Mouse (Mus musculus): ENCODE measurements around the gene Rpl15.
"Not testable (repeated sequence)": the region's sequence is repeated elsewhere in the genome, so short reads cannot be mapped to it uniquely, and the experiment has no call there.

The Rpl15 gene

GRCm38 (mm10) chr14:18241786-18242185 lies 29.4 kb downstream of the Rpl15 start:
- no peak for DNase-seq (ENCODE audit: low spot score)

GRCm38 (mm10) chr14:18240132-18240531 lies 31.1 kb downstream of the Rpl15 start:
- no peak for DNase-seq (ENCODE audit: low spot score)

- DNase-seq (ENCODE audit: low spot score), result peak; percentile 97
Measured at GRCm38 (mm10) chr14:18238750-18239731, 32.1 kb downstream of the Rpl15 start, which contains the start of gene Nr1d2. Gene Nr1d2, minus strand, starts transcription at chr14:18239127.

DNA sequence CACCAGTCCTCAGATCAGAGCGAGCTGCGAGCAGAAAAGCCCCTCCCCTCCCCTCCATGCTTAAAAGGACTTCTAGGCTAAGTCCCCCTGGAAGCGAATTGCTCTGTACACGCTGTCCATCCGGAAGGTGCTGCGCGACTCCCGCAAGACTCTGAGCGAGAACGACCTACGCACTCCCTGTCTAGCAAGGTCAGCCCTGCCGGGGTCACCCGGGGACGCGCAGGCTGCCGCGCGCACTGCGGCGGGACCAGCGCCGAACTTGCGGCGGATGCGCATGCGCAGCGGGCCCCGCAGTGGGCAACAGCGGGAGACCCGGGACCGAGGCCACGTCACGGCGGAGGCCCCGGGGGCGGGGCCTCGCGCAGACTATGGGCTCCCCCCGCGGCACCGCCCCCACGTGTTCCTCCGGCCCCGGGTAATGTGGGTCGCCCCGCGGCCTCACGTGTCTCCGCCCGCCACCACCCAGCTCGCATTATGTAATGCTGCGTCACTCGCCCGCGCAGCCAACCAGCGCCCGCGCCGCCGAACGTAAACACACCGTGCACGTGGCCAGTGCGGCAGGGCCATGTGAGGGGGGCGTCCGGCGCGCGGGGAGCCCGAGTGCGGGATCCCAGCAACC lies 33.0 kb downstream of the Rpl15 start:
- peak; percentile 95 for DNase-seq (ENCODE audit: low spot score)

DNA sequence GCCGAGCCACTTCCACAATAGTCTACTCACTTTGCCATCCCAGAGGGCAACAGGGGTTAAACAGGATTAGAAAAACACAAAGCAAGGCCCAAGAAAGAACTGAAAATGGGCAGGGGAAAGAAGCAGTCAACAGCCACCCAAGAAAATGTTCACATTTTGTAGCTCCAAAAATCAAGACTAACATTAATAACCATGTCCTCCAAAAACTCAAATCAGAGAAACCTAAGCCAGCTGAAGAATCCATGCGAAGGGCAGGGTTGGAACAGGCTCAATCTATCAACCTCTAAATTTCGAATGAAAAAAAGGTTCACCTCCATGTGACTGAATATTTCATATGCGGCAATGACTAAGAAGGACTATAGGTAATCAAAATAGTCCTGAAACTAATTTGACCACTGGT lies 33.8 kb downstream of the Rpl15 start:
- no peak for DNase-seq (ENCODE audit: low spot score)

- not testable (repeated sequence) for DNase-seq (ENCODE audit: low spot score)
Measured at GRCm38 (mm10) chr14:18236496-18237235, 34.5 kb downstream of the Rpl15 start.

DNA sequence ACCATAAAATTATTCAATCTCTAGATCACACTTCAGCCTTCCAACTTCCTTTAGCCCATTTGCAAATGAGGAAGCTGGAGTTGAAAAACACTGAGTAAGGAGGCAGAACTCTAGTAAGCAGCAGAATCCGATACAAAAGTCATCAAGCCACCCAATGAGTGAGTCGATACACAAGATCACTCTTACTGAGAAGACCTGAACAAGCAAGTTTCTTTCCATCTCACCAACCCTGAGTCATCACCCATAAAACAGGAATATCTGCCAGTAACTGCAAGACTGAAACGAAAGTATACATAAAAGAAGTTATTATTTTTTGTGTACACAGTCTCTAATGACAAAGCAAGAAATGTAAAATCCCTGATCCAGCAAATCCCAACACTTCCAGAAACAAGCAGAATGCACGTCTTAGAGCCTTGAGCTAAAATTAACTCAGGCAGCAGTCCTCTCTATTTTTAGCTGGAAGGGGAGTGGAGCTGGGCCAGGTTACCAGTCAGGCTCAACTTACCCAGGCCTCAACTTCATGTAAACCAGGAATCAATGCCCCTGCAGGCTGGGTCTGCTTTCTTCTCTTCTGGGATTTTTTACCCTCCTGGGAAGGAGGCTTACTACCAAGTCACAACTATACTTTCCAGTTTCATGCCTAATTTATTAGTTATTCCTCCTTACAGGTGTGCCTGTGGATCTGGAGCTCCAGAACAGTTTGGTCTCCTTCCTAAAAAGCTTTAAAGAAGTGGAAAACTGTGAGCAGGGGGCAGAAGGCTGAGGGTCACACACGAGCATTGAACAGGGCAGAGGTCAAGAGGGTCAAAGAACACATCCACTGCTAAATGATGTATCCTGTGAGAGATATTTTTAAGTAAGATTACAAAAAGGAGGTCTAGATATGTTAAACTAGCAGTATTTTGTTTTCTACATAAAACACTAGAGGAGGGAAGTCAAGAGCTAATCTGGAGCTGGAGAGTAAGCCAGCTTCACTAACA lies 36.9 kb downstream of the Rpl15 start:
- DNase-seq (ENCODE audit: low spot score), result no peak

- DNase-seq (ENCODE audit: low spot score), result no peak
Measured at GRCm38 (mm10) chr14:18233076-18233475, 38.1 kb downstream of the Rpl15 start.

DNA sequence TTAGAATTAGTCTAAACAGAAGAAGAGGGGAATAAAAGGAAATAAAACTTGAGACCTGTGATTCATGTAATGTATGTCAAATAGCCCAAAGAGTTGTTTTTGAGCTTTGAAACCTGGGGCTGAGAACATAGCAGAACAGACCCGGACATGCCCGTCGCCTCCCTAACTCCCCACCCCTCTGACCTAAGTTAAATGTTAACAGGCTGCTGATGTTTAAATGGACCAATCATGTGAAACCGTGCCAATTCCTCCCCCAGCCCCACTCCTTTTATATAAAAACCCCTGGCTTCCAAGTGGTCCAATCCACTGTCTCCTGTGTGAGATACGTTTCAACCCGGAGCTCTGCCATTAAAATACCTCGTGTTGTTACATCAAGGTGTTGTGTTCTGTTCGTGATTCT lies 39.3 kb downstream of the Rpl15 start:
- DNase-seq (ENCODE audit: low spot score), result not testable (repeated sequence)

DNA sequence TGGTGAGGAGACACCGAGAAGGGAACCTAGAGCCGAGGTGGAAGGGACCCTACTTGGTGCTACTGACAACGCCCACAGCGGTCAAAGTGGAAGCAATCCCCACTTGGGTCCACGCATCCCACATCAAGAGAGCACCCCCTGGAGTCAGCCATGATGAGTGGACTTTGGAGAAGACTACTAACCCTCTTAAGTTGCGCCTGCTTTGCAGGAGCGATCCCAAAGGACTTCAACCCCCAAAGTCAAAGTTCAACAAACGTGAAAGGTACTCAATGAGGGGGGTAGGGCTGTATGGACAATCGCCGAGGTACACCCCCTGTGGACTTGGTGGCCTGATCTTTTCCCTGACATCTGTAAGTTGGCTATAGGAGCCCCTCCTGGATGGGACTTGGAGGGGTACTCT lies 41.4 kb downstream of the Rpl15 start:
- not testable (repeated sequence) for DNase-seq (ENCODE audit: low spot score)

DNA sequence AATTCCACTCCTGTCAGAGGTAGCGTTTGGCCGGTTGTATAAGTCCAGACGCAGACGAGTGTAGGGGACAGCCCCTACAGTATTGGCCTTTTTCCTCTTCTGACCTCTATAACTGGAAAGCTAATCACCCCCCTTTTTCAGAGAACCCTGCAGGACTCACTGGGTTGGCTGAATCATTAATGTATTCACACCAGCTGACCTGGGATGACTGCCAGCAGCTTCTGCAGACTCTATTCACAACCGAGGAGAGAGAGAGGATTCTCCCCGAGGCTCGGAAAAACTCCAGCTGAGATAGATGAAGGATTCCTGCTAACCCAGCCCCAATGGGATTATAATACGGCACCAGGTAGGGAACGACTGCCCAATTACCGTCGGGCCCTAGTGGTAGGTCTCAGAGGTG lies 45.0 kb downstream of the Rpl15 start:
- not testable (repeated sequence) for DNase-seq (ENCODE audit: low spot score)

GRCm38 (mm10) chr14:18225431-18225830 lies 45.8 kb downstream of the Rpl15 start:
- not testable (repeated sequence) for DNase-seq (ENCODE audit: low spot score)

- DNase-seq (ENCODE audit: low spot score), result no peak
Measured at GRCm38 (mm10) chr14:18221977-18222376, 49.2 kb downstream of the Rpl15 start.
